Mouse (Mus musculus) midbrain, postnatal 0 days (tissue): ENCODE data around the gene Srcin1. TPM values are rescaled to one million over a fixed set of nuclear protein-coding genes. Genes with fewer than 3 reads are reported as not detected.
A peak's percentile ranks its signal among the peaks of the same experiment; 100 is the strongest.

Source experiments
- ATAC-seq: fragments of 200-750 bp; cut with Nextera tagmentation; 2 replicates; pipeline ENCODE4 v1.8.0; 2017; ENCODE audit warnings: moderate number of reproducible peaks, mild to moderate bottlenecking, moderate TSS enrichment, moderate library complexity; ENCODE audit not compliant: low FRiP score
- DNase-seq: peaks from one replicate; pipeline ENCODE4 v3.0.0-alpha.2; 2015; ENCODE audit warnings: low spot score
- H3K27ac ChIP-seq: fragments of 300-500 bp; sonication (generic); 2 replicates; pipeline ENCODE4 v1.5.1; 2014; ENCODE audit warnings: low read depth, mild to moderate bottlenecking, low read length, mixed read lengths
- H3K27me3 ChIP-seq: fragments of 300-500 bp; sonication (generic); 2 replicates; pipeline ENCODE4 v1.6.1; 2014; ENCODE audit warnings: low read length, control low read depth, mixed read lengths; ENCODE audit not compliant: insufficient read depth
- H3K36me3 ChIP-seq: fragments of 300-500 bp; sonication (generic); 2 replicates; pipeline ENCODE4 v1.6.1; 2014; ENCODE audit warnings: low read length, control low read depth, mixed read lengths; ENCODE audit not compliant: insufficient read depth
- H3K4me1 ChIP-seq: fragments of 300-500 bp; sonication (generic); 2 replicates; pipeline ENCODE4 v1.6.1; 2014; ENCODE audit warnings: mild to moderate bottlenecking, control low read depth, antibody characterized with exemption, low read length, mixed read lengths; ENCODE audit not compliant: insufficient read depth
- H3K4me2 ChIP-seq: fragments of 300-500 bp; sonication (generic); 2 replicates; pipeline ENCODE4 v1.6.1; 2014; ENCODE audit warnings: low read depth, mild to moderate bottlenecking, low read length, mixed read lengths; ENCODE audit not compliant: poor library complexity, severe bottlenecking
- H3K4me3 ChIP-seq: fragments of 300-500 bp; sonication (generic); 2 replicates; pipeline ENCODE4 v1.5.1; 2014; ENCODE audit warnings: low read depth, mild to moderate bottlenecking, low read length, moderate library complexity
- H3K9ac ChIP-seq: fragments of 300-500 bp; sonication (generic); replicated peaks from 2 replicates; pipeline ENCODE4 v1.6.1; 2014; ENCODE audit warnings: mild to moderate bottlenecking, low read length, moderate library complexity, mixed read lengths; ENCODE audit not compliant: poor library complexity, severe bottlenecking
- H3K9me3 ChIP-seq: fragments of 300-500 bp; sonication (generic); 2 replicates; pipeline ENCODE4 v1.6.1; 2016; ENCODE audit warnings: low read length, control low read depth
- CTCF ChIP-seq: IDR thresholded peaks from 2 replicates; pipeline ENCODE4 v1.5.1; 2016; ENCODE audit warnings: antibody characterized with exemption, mild to moderate bottlenecking
- WGBS: fragments of 180-500 bp; shearing (Covaris S2); extraction: QIAGEN DNeasy Blood & Tissue Kit; methylation state at CpG from one replicate; pipeline ENCODE4 v1.1.7; 2014; 5-methylcytosine and 5-hydroxymethylcytosine counted together
- polyA plus RNA-seq: library from polyadenylated mRNA; unstranded; fragments of >200 nt; fragmentation: Nextera tagmentation; extraction: Ambion mirVana; gene quantifications from 2 replicates; pipeline ENCODE4 v1.2.1, GENCODE M21; 2015
- total RNA-seq: library from RNA; depleted of rRNA; stranded (reverse); fragments of >200 nt; gene quantifications from 2 replicates; pipeline ENCODE4 v1.2.3, GENCODE M21; 2014

Srcin1 gene
- total and polyA plus RNA-seq, 2 experiments from 2014 or later, result 14.0 to 95.0 TPM

- Histone ChIP-seq H3K4me1 (peaks cover 30% of the 10 kb centered on the region), H3K9ac (peak overlapping the region; percentile 97), H3K4me3 (peak overlapping the region; percentile 66), H3K27ac (peak overlapping the region; percentile 48), H3K36me3 (no peaks in the 10 kb centered on the region), H3K27me3 (no peaks in the 10 kb centered on the region), H3K9me3 (no peaks in the 10 kb centered on the region), H3K4me2 (peak overlapping the region; percentile 68)
- ATAC-seq (no peak), DNase-seq (no peak)
- 4% methylated on average over 8 of the region's 8 CpGs for WGBS
- peak; percentile 35; the same call in 1 of the 2 replicates for TF ChIP-seq CTCF
These were observed 4.5 kb downstream of the Srcin1 start for GRCm38 (mm10) chr11:97571266-97572088.

- ATAC-seq (no peak), DNase-seq (peak; percentile 70)
- Histone ChIP-seq H3K27me3 (no peaks in the 10 kb centered on the region), H3K9ac (peak overlapping the region; percentile 42), H3K4me3 (peak overlapping the region; percentile 66; the same call in 1 of the 2 replicates), H3K9me3 (no peaks in the 10 kb centered on the region), H3K4me1 (peaks cover 32% of the 10 kb centered on the region), H3K27ac (peak overlapping the region; percentile 48), H3K4me2 (peak overlapping the region; percentile 68), H3K36me3 (no peaks in the 10 kb centered on the region)
- no peak for TF ChIP-seq CTCF
- WGBS, result 18% methylated on average over 8 of the region's 8 CpGs
These were observed 5.4 kb downstream of the Srcin1 start for GRCm38 (mm10) chr11:97570493-97571137.

- H3K27me3 ChIP-seq, result no peaks in the 10 kb centered on the region
- 38% methylated on average over 3 of the region's 3 CpGs for WGBS
- DNase-seq (no peak), ATAC-seq (no peak)
- H3K4me3 ChIP-seq, result no peak overlapping the region
- H3K9me3 ChIP-seq, result no peaks in the 10 kb centered on the region
- H3K36me3 ChIP-seq, result no peaks in the 10 kb centered on the region
- TF ChIP-seq CTCF, result peak; percentile 10; the same call in 1 of the 2 replicates
- H3K4me2 ChIP-seq, result no peak overlapping the region
- no peak overlapping the region for H3K9ac ChIP-seq
- H3K27ac ChIP-seq, result no peak overlapping the region
- H3K4me1 ChIP-seq, result peaks cover 32% of the 10 kb centered on the region
These were observed 6.2 kb downstream of the Srcin1 start for GRCm38 (mm10) chr11:97569806-97570205.

DNA sequence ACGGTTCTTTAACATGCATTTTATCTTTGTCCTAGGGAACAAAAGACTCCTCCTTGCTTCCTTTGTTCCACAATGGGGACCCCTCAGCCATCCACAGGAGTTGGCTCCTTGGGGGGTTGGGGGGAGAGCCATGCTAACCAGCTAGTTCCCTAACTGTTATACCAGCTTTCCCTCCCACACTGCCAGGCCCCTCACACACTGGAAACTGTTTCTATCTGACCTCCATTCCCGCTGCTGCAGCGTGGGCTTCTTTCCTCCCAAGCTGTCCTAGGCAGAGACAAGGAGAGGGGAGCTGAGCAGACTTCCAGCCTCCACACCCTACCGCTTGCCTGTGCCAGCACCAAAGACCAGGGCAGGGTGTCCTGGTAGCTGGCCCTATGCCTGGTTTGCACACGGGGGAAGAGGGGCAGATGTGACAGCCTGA is 6.7 kb downstream of the Srcin1 start:
- Histone ChIP-seq H3K4me3 (no peak overlapping the region), H3K9ac (no peak overlapping the region), H3K27me3 (no peaks in the 10 kb centered on the region), H3K27ac (0 out of 2 replicates have a peak overlapping the region, but pooled peaks have one; percentile 38), H3K9me3 (no peaks in the 10 kb centered on the region), H3K4me1 (peaks cover 32% of the 10 kb centered on the region), H3K4me2 (0 out of 2 replicates have a peak overlapping the region, but pooled peaks have one; percentile 12), H3K36me3 (no peaks in the 10 kb centered on the region)
- TF ChIP-seq CTCF, result no peak
- ATAC-seq (no peak), DNase-seq (no peak)
- 30% methylated on average over 5 of the region's 5 CpGs for WGBS

- no peak overlapping the region for H3K9ac ChIP-seq
- peak; percentile 17; the same call in 1 of the 2 replicates for TF ChIP-seq CTCF
- 9% methylated on average over 8 of the region's 8 CpGs for WGBS
- peaks cover 32% of the 10 kb centered on the region for H3K4me1 ChIP-seq
- no peaks in the 10 kb centered on the region for H3K27me3 ChIP-seq
- no peaks in the 10 kb centered on the region for H3K36me3 ChIP-seq
- H3K9me3 ChIP-seq, result no peaks in the 10 kb centered on the region
- peak; percentile 35; the same call in 1 of the 2 replicates for ATAC-seq
- no peak overlapping the region for H3K27ac ChIP-seq
- peak; percentile 94 for DNase-seq
- H3K4me3 ChIP-seq, result no peak overlapping the region
- H3K4me2 ChIP-seq, result peak overlapping the region; percentile 21
These were observed 7.3 kb downstream of the Srcin1 start for GRCm38 (mm10) chr11:97568729-97569128.
